Mouse (Mus musculus) E14TG2a.4 (cell line): ENCODE measurements at regions not wholly inside any gene's neighbourhood (a gene's known extent, or its start where the extent isn't known, plus 50 kb on each side); places are given as distances from the start of the nearest gene placed in this dataset.

ENCODE experiments used
- CTCF ChIP-seq: conservative IDR thresholded peaks from 2 replicates; pipeline ENCODE4 v1.5.1; 2014; ENCODE audit warnings: low read length
- NANOG ChIP-seq: IDR thresholded peaks from 2 replicates; pipeline ENCODE4 v1.6.1; 2014; ENCODE audit warnings: borderline replicate concordance, low read length, mixed read lengths

DNA sequence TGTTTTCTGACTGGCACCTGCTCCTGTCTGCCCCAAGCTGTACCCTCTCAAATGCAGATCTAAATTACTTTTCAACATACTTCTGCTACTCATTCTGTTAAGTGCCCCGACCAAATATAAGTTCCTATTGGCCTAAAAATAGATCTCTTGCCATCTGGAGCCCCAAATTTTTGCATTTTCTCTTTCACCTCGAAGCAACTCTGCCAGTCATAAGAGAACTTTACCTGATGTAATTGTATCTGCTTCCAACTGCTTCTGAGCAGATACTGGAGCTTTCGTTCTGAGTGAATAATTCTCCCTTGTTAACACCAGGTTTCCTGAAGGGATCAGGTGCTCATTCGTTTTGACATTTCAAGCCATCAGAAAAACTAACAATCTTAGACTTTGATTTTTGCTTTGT, 501.2 kb downstream of the Inhba start:
- TF ChIP-seq CTCF (no peak), NANOG (no peak)
